Mouse (Mus musculus) MEL (cell line): ENCODE measurements around the gene Gm3194.
"Not testable (repeated sequence)": the region's sequence is repeated elsewhere in the genome, so short reads cannot be mapped to it uniquely, and the experiment has no call there.

ENCODE experiments used
- CTCF ChIP-seq, 3 experiments: IDR thresholded peaks in 2 of 3; conservative IDR thresholded peaks in 1 of 3; 2 replicates each; pipeline ENCODE4 v1.5.1; 2011 to 2012; ENCODE audit warnings: low read length in 3 of 3, low read depth in 2 of 3, mild to moderate bottlenecking in 2 of 3, improper control_type of control experiment in 1 of 3, inconsistent platforms in 1 of 3, mixed read lengths in 1 of 3, moderate library complexity in 1 of 3; ENCODE audit not compliant: control insufficient read depth in 1 of 3, insufficient read depth in 1 of 3, poor library complexity in 1 of 3, severe bottlenecking in 1 of 3
- ELF1 ChIP-seq: IDR thresholded peaks from 2 replicates; pipeline ENCODE4 v1.6.1; 2014; ENCODE audit warnings: low read depth, mild to moderate bottlenecking, inconsistent platforms, low read length, improper control_type of control experiment, moderate library complexity
- EP300 ChIP-seq, 2 experiments: IDR thresholded peaks; 2 replicates each; pipeline ENCODE4 v1.6.1; 2011; ENCODE audit warnings: improper control_type of control experiment in 2 of 2, low read length in 2 of 2, low read depth in 1 of 2, mild to moderate bottlenecking in 1 of 2
- GATA1 ChIP-seq: IDR thresholded peaks from 2 replicates; pipeline ENCODE4 v1.6.1; 2011; ENCODE audit warnings: low read depth, low read length, improper control_type of control experiment
- HCFC1 ChIP-seq: IDR thresholded peaks from 2 replicates; pipeline ENCODE4 v1.6.1; 2012; ENCODE audit warnings: low read depth, mild to moderate bottlenecking, inconsistent platforms, low read length, improper control_type of control experiment, moderate library complexity
- JUND ChIP-seq: IDR thresholded peaks from 2 replicates; pipeline ENCODE4 v1.6.1; 2011; ENCODE audit warnings: low read depth, mild to moderate bottlenecking, improper control_type of control experiment, low read length
- MAFK ChIP-seq: IDR thresholded peaks from 2 replicates; pipeline ENCODE4 v1.6.1; 2011; ENCODE audit warnings: low read depth, mild to moderate bottlenecking, low read length, improper control_type of control experiment, borderline replicate concordance
- MAX ChIP-seq: IDR thresholded peaks from 2 replicates; pipeline ENCODE4 v1.6.1; 2011; ENCODE audit warnings: low read length, improper control_type of control experiment
- MEF2A ChIP-seq: IDR thresholded peaks from 2 replicates; pipeline ENCODE4 v1.6.1; 2014; ENCODE audit warnings: low read depth, mild to moderate bottlenecking, inconsistent platforms, low read length, improper control_type of control experiment; ENCODE audit not compliant: poor library complexity, insufficient replicate concordance, severe bottlenecking; ENCODE audit errors: extremely low read depth
- MYC ChIP-seq: IDR thresholded peaks from 2 replicates; pipeline ENCODE4 v1.6.1; 2011; ENCODE audit warnings: low read depth, mild to moderate bottlenecking, low read length, improper control_type of control experiment, moderate library complexity
- POLR2A ChIP-seq, 2 experiments: IDR thresholded peaks; 2 replicates each; pipeline ENCODE4 v1.6.1; 2011 to 2012; ENCODE audit warnings: low read length in 2 of 2, mild to moderate bottlenecking in 2 of 2, control low read depth in 1 of 2, improper control_type of control experiment in 1 of 2, low read depth in 1 of 2, moderate library complexity in 1 of 2; ENCODE audit not compliant: control insufficient read depth in 1 of 2, insufficient read depth in 1 of 2, poor library complexity in 1 of 2
- POLR2AphosphoS5 ChIP-seq: IDR thresholded peaks from 2 replicates; pipeline ENCODE4 v1.6.1; 2012; ENCODE audit warnings: low read depth, borderline replicate concordance, mild to moderate bottlenecking, inconsistent platforms, low read length, moderate library complexity, mixed read lengths
- RCOR1 ChIP-seq: IDR thresholded peaks from 2 replicates; pipeline ENCODE4 v1.6.1; 2012; ENCODE audit warnings: low read depth, mild to moderate bottlenecking, inconsistent platforms, low read length, improper control_type of control experiment

DNA sequence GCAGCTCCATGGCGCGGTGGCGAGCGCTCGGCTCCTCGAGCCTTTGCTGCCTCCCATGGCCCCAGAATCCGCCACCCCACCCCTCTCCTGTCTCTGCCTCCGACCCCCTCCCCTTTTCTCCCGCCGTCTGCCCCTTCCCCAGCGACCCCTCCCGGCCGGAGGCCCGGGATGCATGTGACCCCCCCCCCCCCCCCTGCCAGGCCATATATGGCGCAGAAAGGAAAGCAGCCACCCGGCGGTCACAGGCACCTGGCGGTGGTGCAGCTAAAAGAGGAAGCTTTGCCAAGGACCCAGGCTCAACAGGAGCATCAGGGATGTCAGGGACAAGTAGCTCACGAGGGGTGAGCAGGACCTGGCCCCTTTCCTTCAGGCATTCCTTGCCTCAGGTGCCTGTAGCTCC is 5.2 kb upstream of the Gm3194 start:
- not testable (repeated sequence) for TF ChIP-seq GATA1; CTCF (IDR thresholded peaks at IDR 0.05 in 2 of 3, conservative IDR thresholded peaks at IDR 0.05 in 1 of 3; ENCODE audit: control insufficient read depth in 1 of 3, insufficient read depth in 1 of 3, low read depth in 2 of 3, low read length in 3 of 3, poor library complexity in 1 of 3, severe bottlenecking in 1 of 3); MAFK; POLR2AphosphoS5; RCOR1; HCFC1; POLR2A (IDR thresholded peaks at IDR 0.05; ENCODE audit: control insufficient read depth in 1 of 2, insufficient read depth in 1 of 2, low read depth in 1 of 2, low read length in 2 of 2, poor library complexity in 1 of 2); MEF2A; JUND; EP300 (IDR thresholded peaks at IDR 0.05; ENCODE audit: low read depth in 1 of 2, low read length in 2 of 2); MAX; ELF1; MYC
